Mouse (Mus musculus) megakaryocyte, embryonic 14.5 days (primary cell): ENCODE measurements around the gene Speg.

Experiments
- FLI1 ChIP-seq: IDR thresholded peaks from 2 replicates; pipeline ENCODE4 v1.6.1; 2012; ENCODE audit warnings: low read length, inconsistent platforms, mixed read lengths
- GATA1 ChIP-seq: IDR thresholded peaks from 3 replicates; pipeline ENCODE4 v1.6.1; 2012; ENCODE audit warnings: mixed read lengths, low read length, inconsistent platforms, borderline replicate concordance

DNA sequence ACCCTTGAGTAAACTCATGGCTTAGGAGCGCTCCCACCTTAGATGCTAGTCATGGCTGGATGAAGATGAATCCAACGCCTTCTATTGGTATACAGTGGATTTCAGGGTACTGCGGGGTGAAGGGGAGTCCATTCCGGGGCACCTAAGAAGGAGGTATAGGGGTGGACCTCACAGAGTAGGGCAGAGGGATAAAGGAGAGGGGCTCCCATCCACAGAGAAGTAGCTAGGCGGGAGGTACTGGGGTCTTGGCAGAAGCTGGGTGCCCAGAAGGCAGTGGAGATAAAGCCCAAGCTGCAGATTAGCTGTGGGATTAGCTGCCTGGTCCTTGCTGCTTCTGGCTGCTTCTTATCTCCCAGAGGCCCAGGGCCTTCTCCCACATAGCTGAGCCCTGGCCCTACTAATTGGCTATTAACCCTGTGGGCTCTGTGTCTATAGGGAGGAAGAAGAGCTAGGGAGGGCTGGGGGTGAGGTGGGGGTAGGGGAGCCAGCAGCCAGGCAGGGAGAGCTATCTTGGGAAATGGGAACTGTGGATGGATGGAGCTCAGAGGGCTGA, 88.6 kb downstream of the Speg start:
- TF ChIP-seq GATA1 (no peak), FLI1 (no peak)
